Mouse (Mus musculus) heart, postnatal 10 days (tissue): ENCODE measurements at regions not wholly inside any gene's neighbourhood (a gene's known extent, or its start where the extent isn't known, plus 50 kb on each side); places are given as distances from the start of the nearest gene placed in this dataset.

Source experiments
- DNase-seq, 2 experiments: peaks; one replicate each; pipeline ENCODE4 v3.0.0; 2021
- intact Hi-C: fragments of 180-260 bp; cut with DNase I; formaldehyde crosslinking; loops from one replicate; pipeline ENCODE4 v1.15.1; 2025

GRCm38 (mm10) chr2:166412031-166412858, 256.8 kb upstream of the Sulf2 start:
- no peak for DNase-seq
- intact Hi-C loops = no loop called here

GRCm38 (mm10) chr2:166409391-166409790, 253.9 kb upstream of the Sulf2 start:
- DNase-seq = no peak
- intact Hi-C loops = no loop called here

- intact Hi-C loops = no loop called here
- DNase-seq = no peak
These were observed 253.3 kb upstream of the Sulf2 start for GRCm38 (mm10) chr2:166408806-166409205.

- DNase-seq = no peak
- intact Hi-C loops = no loop called here
These were observed 252.5 kb upstream of the Sulf2 start for GRCm38 (mm10) chr2:166408009-166408408.

GRCm38 (mm10) chr2:166406826-166407225, 251.4 kb upstream of the Sulf2 start:
- no peak for DNase-seq
- intact Hi-C loops = no loop called here

- DNase-seq = peak; percentile 88 to 91
- intact Hi-C loops = no loop called here
These were observed 247.9 kb upstream of the Sulf2 start for GRCm38 (mm10) chr2:166403319-166403718.

- no peak for DNase-seq
These were observed 246.4 kb upstream of the Sulf2 start for GRCm38 (mm10) chr2:166401860-166402259.

GRCm38 (mm10) chr2:166400304-166400703, 244.8 kb upstream of the Sulf2 start:
- no peak for DNase-seq
- intact Hi-C loops = no loop called here

More at GRCm38 (mm10) chr2:166401860-166402259, 246.4 kb upstream of the Sulf2 start:
- intact Hi-C loops = no loop called here

GRCm38 (mm10) chr2:166399140-166399830, 243.8 kb upstream of the Sulf2 start:
- DNase-seq = peak; percentile 79 to 82

GRCm38 (mm10) chr2:166398774-166399139, 243.3 kb upstream of the Sulf2 start:
- intact Hi-C loops = loop anchor here (2.0 kb wide), 1 partner anchor 60 kb away; no protein-coding TSS in a partner anchor
- no peak for DNase-seq

More at GRCm38 (mm10) chr2:166399140-166399830, 243.8 kb upstream of the Sulf2 start:
- intact Hi-C loops = loop anchor here (2.0 kb wide), 1 partner anchor 60 kb away; no protein-coding TSS in a partner anchor

GRCm38 (mm10) chr2:166398156-166398555, 242.7 kb upstream of the Sulf2 start:
- intact Hi-C loops = loop anchor here (2.0 kb wide), 1 partner anchor 59 kb away; no protein-coding TSS in a partner anchor
- peak in 1 of 2 experiments; percentile 35 for DNase-seq

GRCm38 (mm10) chr2:166394666-166395065, 239.2 kb upstream of the Sulf2 start:
- intact Hi-C loops = no loop called here
- no peak for DNase-seq

- peak in 1 of 2 experiments; percentile 26 for DNase-seq
- intact Hi-C loops = no loop called here
These were observed 235.7 kb upstream of the Sulf2 start for GRCm38 (mm10) chr2:166391176-166391575.

- no peak for DNase-seq
- intact Hi-C loops = no loop called here
These were observed 232.6 kb upstream of the Sulf2 start for GRCm38 (mm10) chr2:166388050-166388449.

- no peak for DNase-seq
These were observed 231.4 kb upstream of the Sulf2 start for GRCm38 (mm10) chr2:166386817-166387216.

GRCm38 (mm10) chr2:166384583-166384982, 229.1 kb upstream of the Sulf2 start:
- no peak for DNase-seq
- intact Hi-C loops = no loop called here

More at GRCm38 (mm10) chr2:166386817-166387216, 231.4 kb upstream of the Sulf2 start:
- intact Hi-C loops = no loop called here

GRCm38 (mm10) chr2:166383356-166383755, 227.9 kb upstream of the Sulf2 start:
- no peak for DNase-seq

GRCm38 (mm10) chr2:166382180-166382579, 226.7 kb upstream of the Sulf2 start:
- no peak for DNase-seq
- intact Hi-C loops = no loop called here

More at GRCm38 (mm10) chr2:166383356-166383755, 227.9 kb upstream of the Sulf2 start:
- intact Hi-C loops = no loop called here

- DNase-seq = peak; percentile 64 to 73
- intact Hi-C loops = no loop called here
These were observed 225.4 kb upstream of the Sulf2 start for GRCm38 (mm10) chr2:166380854-166381253.

GRCm38 (mm10) chr2:166378325-166378724, 222.9 kb upstream of the Sulf2 start:
- DNase-seq = no peak
- intact Hi-C loops = no loop called here

- intact Hi-C loops = no loop called here
- no peak for DNase-seq
These were observed 221.9 kb upstream of the Sulf2 start for GRCm38 (mm10) chr2:166377329-166377728.

- no peak for DNase-seq
- intact Hi-C loops = no loop called here
These were observed 220.2 kb upstream of the Sulf2 start for GRCm38 (mm10) chr2:166375639-166376038.
